In genomic region chr11:6436442-6436841, GRCm38 (mm10) we compare ENCODE assay signal across 8 mouse cellular contexts. TPM values are rescaled to one million over a fixed set of nuclear protein-coding genes. Genes with fewer than 3 reads are reported as not detected.
DNase-seq lines count a peak whose midpoint lies in the region; ATAC-seq and TF ChIP-seq lines count a peak whose summit lies in the region.

No protein-coding gene starts in this region.

- peaks cover 0 to 1% of the 10 kb centered on the region in 2 experiments; a peak in 1 of 4 replicates for H3K4me1 ChIP-seq in ES-E14 (ENCODE audit: control insufficient read depth in 2 of 2, insufficient read depth in 2 of 2, low read length in 2 of 2, poor library complexity in 1 of 2)
- H3K4me1 ChIP-seq in lung, embryonic 16.5 days (replicated peaks; ENCODE audit: control insufficient read depth, insufficient read depth, low read length): no peaks in the 10 kb centered on the region

- in situ Hi-C loops in ES-E14 (cut with MboI; ENCODE audit: low sequenced_read_pairs in 2 of 2, unreplicated experiment in 2 of 2): no loop called here

- H3K36me3 ChIP-seq in ES-E14 (ENCODE audit: control insufficient read depth, insufficient read depth, low read length, poor library complexity, severe bottlenecking): peaks cover 25% of the 10 kb centered on the region
- H3K36me3 ChIP-seq in lung, embryonic 16.5 days (ENCODE audit: control insufficient read depth, insufficient read depth, low read length): peaks cover 33% of the 10 kb centered on the region

- H3K27ac ChIP-seq in ES-E14 (ENCODE audit: insufficient read depth, low read depth, low read length, poor library complexity, severe bottlenecking): no peak overlapping the region
- H3K27ac ChIP-seq in lung, embryonic 16.5 days (ENCODE audit: low read length): no peak overlapping the region

- H3K9me3 ChIP-seq in ES-E14 (ENCODE audit: control insufficient read depth, insufficient read depth, low read depth, low read length): no peaks in the 10 kb centered on the region
- H3K9me3 ChIP-seq in lung, embryonic 16.5 days (ENCODE audit: control insufficient read depth, low read length): no peaks in the 10 kb centered on the region

- DNase-seq in left cerebral cortex, adult 18-20 months (ENCODE audit: low spot score in 2 of 2): peak; percentile 31 to 41
- no peak for DNase-seq in left cerebral cortex, adult 8-10 months (ENCODE audit: low spot score in 2 of 2)
- peak; percentile 86 for DNase-seq in ES-E14 (ENCODE audit: low read depth, low spot score)
- peak; percentile 71 to 83 for DNase-seq in cerebellum, postnatal 14 days
- DNase-seq in heart, postnatal 14 days: peak; percentile 53 to 59
- peak; percentile 46 for DNase-seq in right cerebral cortex, postnatal 4 days
- DNase-seq in yolk sac, embryonic 10.5 days (ENCODE audit: low spot score): no peak

- no peaks in the 10 kb centered on the region for H3K27me3 ChIP-seq in lung, embryonic 16.5 days (ENCODE audit: control insufficient read depth, insufficient read depth, low read depth, low read length)

- 0 out of 2 replicates have a peak overlapping the region, but pooled peaks have one; percentile 1 for H3K9ac ChIP-seq in ES-E14 (ENCODE audit: insufficient read depth, low read depth, low read length, poor library complexity, severe bottlenecking)
- H3K9ac ChIP-seq in lung, embryonic 16.5 days (ENCODE audit: low read length): no peak overlapping the region

- H3K4me3 ChIP-seq in ES-E14 (ENCODE audit: insufficient read depth in 1 of 2, low read depth in 1 of 2, low read length in 2 of 2, poor library complexity in 1 of 2, severe bottlenecking in 1 of 2): 0 out of 4 replicates have a peak overlapping the region, but pooled peaks of 1 of the 2 experiments have one; percentile 3
- H3K4me3 ChIP-seq in lung, embryonic 16.5 days (ENCODE audit: low read length): no peak overlapping the region

- WGBS in lung, embryonic 16.5 days: 73% methylated on average over 8 of the region's 8 CpGs

- H3K4me2 ChIP-seq in lung, embryonic 16.5 days (ENCODE audit: low read depth, low read length): no peak overlapping the region

- ATAC-seq in lung, embryonic 16.5 days (ENCODE audit: low read depth): peak; percentile 47; the same call in 1 of the 2 replicates

- intact Hi-C loops in heart, postnatal 14 days (cut with DNase I): no loop called here

TF ChIP-seq in ES-E14, 5 proteins besides CTCF, POLR2A, EP300 and RAD21:
- TF ChIP-seq MAFK (IDR thresholded peaks at IDR 0.05; ENCODE audit: insufficient read depth, low read depth, low read length): no peak
- TF ChIP-seq CHD2 (IDR thresholded peaks at IDR 0.05; ENCODE audit: low read depth, low read length): no peak
- peak; percentile 57 for TF ChIP-seq ZC3H11A (IDR thresholded peaks at IDR 0.05; ENCODE audit: borderline replicate concordance, low read depth, low read length)
- no peak for TF ChIP-seq ZNF384 (IDR thresholded peaks at IDR 0.05; ENCODE audit: low read depth, low read length)
- no peak; the same call in 1 of the 2 replicates for TF ChIP-seq HCFC1 (IDR thresholded peaks at IDR 0.05; ENCODE audit: borderline replicate concordance, insufficient read depth, low read length)
TF ChIP-seq in ES-E14: peak in this region for 1.

RNA-seq across cellular contexts. Expression of gene H2afv, which starts 7.8 kb away (rescaled TPM):
- 10 to 100 TPM; 41.4 to 42.5 TPM for total RNA-seq in left cerebral cortex, adult 18-20 months (2021)
- 10 to 100 TPM; 37.9 to 41.3 (median 39.0) TPM for total RNA-seq in left cerebral cortex, adult 8-10 months (2022)
- 192 and 294 TPM in 2 replicates for total RNA-seq in ES-E14 (2012; rRNA removed)
- total RNA-seq in heart, postnatal 14 days (2021): 10 to 100 TPM; 57.1 to 59.4 TPM
- polyA plus RNA-seq in lung, embryonic 16.5 days (2015; fragmentation: Nextera tagmentation; extraction: Ambion mirVana): 581 and 621 TPM in 2 replicates

RNA-seq across cellular contexts. Expression of gene Ppia, which starts 21.2 kb away (rescaled TPM):
- 1,000 to 10,000 TPM; 1,850 TPM for total RNA-seq in left cerebral cortex, adult 18-20 months (2021)
- total RNA-seq in left cerebral cortex, adult 8-10 months (2022): 1,000 to 10,000 TPM; 1,587 to 1,877 (median 1,701) TPM
- 4,715 and 6,168 TPM in 2 replicates for total RNA-seq in ES-E14 (2012; rRNA removed)
- 100 to 1,000 TPM; 500 to 603 TPM for total RNA-seq in heart, postnatal 14 days (2021)
- 5,388 and 5,620 TPM in 2 replicates for polyA plus RNA-seq in lung, embryonic 16.5 days (2015; fragmentation: Nextera tagmentation; extraction: Ambion mirVana)

RNA-seq across cellular contexts. Expression of gene Purb, which starts 39.3 kb away (rescaled TPM):
- 100 to 1,000 TPM; 248 to 265 TPM for total RNA-seq in left cerebral cortex, adult 18-20 months (2021)
- 100 to 1,000 TPM; 221 to 283 (median 254) TPM for total RNA-seq in left cerebral cortex, adult 8-10 months (2022)
- total RNA-seq in ES-E14 (2012; rRNA removed): 39.7 and 49.8 TPM in 2 replicates
- 10 to 100 TPM; 49.6 to 53.0 TPM for total RNA-seq in heart, postnatal 14 days (2021)
- polyA plus RNA-seq in lung, embryonic 16.5 days (2015; fragmentation: Nextera tagmentation; extraction: Ambion mirVana): 31.2 and 32.6 TPM in 2 replicates

RNA-seq across cellular contexts. Expression of gene Zmiz2, which starts 47.6 kb away (rescaled TPM):
- total RNA-seq in left cerebral cortex, adult 18-20 months (2021): 100 to 1,000 TPM; 217 to 224 TPM
- 100 to 1,000 TPM; 199 to 214 (median 211) TPM for total RNA-seq in left cerebral cortex, adult 8-10 months (2022)
- total RNA-seq in ES-E14 (2012; rRNA removed): 19.6 and 22.6 TPM in 2 replicates
- total RNA-seq in heart, postnatal 14 days (2021): 10 to 100 TPM; 41.1 to 42.5 TPM
- 9.3 and 10.9 TPM in 2 replicates for polyA plus RNA-seq in lung, embryonic 16.5 days (2015; fragmentation: Nextera tagmentation; extraction: Ambion mirVana)

Comparison
In these comparisons a context has a peak if more than half of its experiments do, and no peak if none do; other contexts are left out.
1. DNase-seq: peak in left cerebral cortex, adult 18-20 months (2 of 2), ES-E14 (single experiment), cerebellum, postnatal 14 days (2 of 2), heart, postnatal 14 days (2 of 2) and right cerebral cortex, postnatal 4 days (single experiment); none in left cerebral cortex, adult 8-10 months (0 of 2) and yolk sac, embryonic 10.5 days (single experiment).